Mouse (Mus musculus): ENCODE data around the gene Foxred2. TPM values are rescaled to one million over a fixed set of nuclear protein-coding genes. Genes with fewer than 3 reads are reported as not detected.

The Foxred2 gene
- total and polyA plus RNA-seq, 3 experiments, result 9.9 to 12.2 TPM; not detected in 1

GRCm38 (mm10) chr15:77935673-77936375, 20.7 kb downstream of the Foxred2 start:
- peaks cover 0 to 13% of the 10 kb centered on the region in 2 experiments; a peak in 2 of 4 replicates for H3K36me3 ChIP-seq (ENCODE audit: control insufficient read depth in 1 of 2, insufficient read depth in 2 of 2, low read length in 2 of 2)
- H3K79me2 ChIP-seq (ENCODE audit: control insufficient read depth, insufficient read depth, low read length, poor library complexity), result no peaks in the 10 kb centered on the region
- H3K9me3 ChIP-seq (replicated peaks; ENCODE audit: insufficient read depth, low read length), result no peaks in the 10 kb centered on the region
- no peak overlapping the region for H3K9ac ChIP-seq (ENCODE audit: control insufficient read depth, low read depth, low read length, poor library complexity, severe bottlenecking)
- no peak for TF ChIP-seq MEF2A (IDR thresholded peaks at IDR 0.05; ENCODE audit: extremely low read depth, insufficient replicate concordance, low read depth, low read length, poor library complexity, severe bottlenecking)
- no peaks in the 10 kb centered on the region for H3K27me3 ChIP-seq (ENCODE audit: control insufficient read depth in 1 of 2, insufficient read depth in 2 of 2, low read length in 2 of 2)
- no peak for DNase-seq (ENCODE audit: low read depth, low spot score)
- peaks cover 2 to 24% of the 10 kb centered on the region in 2 experiments for H3K4me1 ChIP-seq (ENCODE audit: control insufficient read depth in 1 of 2, insufficient read depth in 2 of 2, low read length in 2 of 2)
- no peak overlapping the region for H3K4me3 ChIP-seq (ENCODE audit: control insufficient read depth in 1 of 2, insufficient read depth in 1 of 2, low read depth in 2 of 2, low read length in 2 of 2)
- no peak overlapping the region for H3K27ac ChIP-seq (ENCODE audit: control insufficient read depth, low read depth, low read length)

- no peak for DNase-seq (ENCODE audit: low read depth, low spot score)
- Histone ChIP-seq H3K9me3 (replicated peaks; ENCODE audit: insufficient read depth, low read length) (no peaks in the 10 kb centered on the region), H3K36me3 (ENCODE audit: control insufficient read depth in 1 of 2, insufficient read depth in 2 of 2, low read length in 2 of 2) (peaks cover 0 to 16% of the 10 kb centered on the region in 2 experiments; a peak in 2 of 4 replicates), H3K4me1 (ENCODE audit: control insufficient read depth in 1 of 2, insufficient read depth in 2 of 2, low read length in 2 of 2) (peaks cover 2 to 28% of the 10 kb centered on the region in 2 experiments), H3K4me3 (ENCODE audit: control insufficient read depth in 1 of 2, insufficient read depth in 1 of 2, low read depth in 2 of 2, low read length in 2 of 2) (no peak overlapping the region), H3K27ac (ENCODE audit: control insufficient read depth, low read depth, low read length) (no peak overlapping the region), H3K9ac (ENCODE audit: control insufficient read depth, low read depth, low read length, poor library complexity, severe bottlenecking) (no peak overlapping the region), H3K79me2 (ENCODE audit: control insufficient read depth, insufficient read depth, low read length, poor library complexity) (0 out of 2 replicates have a peak, but pooled peaks cover 1% of the 10 kb centered on the region), H3K27me3 (ENCODE audit: control insufficient read depth in 1 of 2, insufficient read depth in 2 of 2, low read length in 2 of 2) (no peaks in the 10 kb centered on the region)
- no peak for TF ChIP-seq E2F4 (IDR thresholded peaks at IDR 0.05; ENCODE audit: borderline replicate concordance, low read depth, low read length)
- no peak for TF ChIP-seq TAL1 (IDR thresholded peaks at IDR 0.05; ENCODE audit: low read length)
- TF ChIP-seq MAX (IDR thresholded peaks at IDR 0.05; ENCODE audit: low read length), result no peak
- TF ChIP-seq ZNF384 (IDR thresholded peaks at IDR 0.05; ENCODE audit: low read depth, low read length), result no peak
- TF ChIP-seq MXI1 (IDR thresholded peaks at IDR 0.05; ENCODE audit: low read depth, low read length), result no peak
- no peak for TF ChIP-seq POLR2A (IDR thresholded peaks at IDR 0.05; ENCODE audit: control insufficient read depth in 1 of 2, insufficient read depth in 1 of 2, low read depth in 1 of 2, low read length in 2 of 2, poor library complexity in 1 of 2)
- TF ChIP-seq NRF1 (IDR thresholded peaks at IDR 0.05; ENCODE audit: insufficient read depth, low read depth, low read length, poor library complexity, severe bottlenecking), result no peak
- TF ChIP-seq MAZ (IDR thresholded peaks at IDR 0.05; ENCODE audit: low read depth, low read length), result no peak
- TF ChIP-seq TCF12 (IDR thresholded peaks at IDR 0.05; ENCODE audit: low read depth, low read length), result no peak
- no peak for TF ChIP-seq JUND (IDR thresholded peaks at IDR 0.05; ENCODE audit: low read depth, low read length)
- no peak for TF ChIP-seq GABPA (IDR thresholded peaks at IDR 0.05; ENCODE audit: low read depth, low read length)
- TF ChIP-seq POLR2AphosphoS5 (IDR thresholded peaks at IDR 0.05; ENCODE audit: borderline replicate concordance, low read depth, low read length), result no peak
- TF ChIP-seq GATA1 (IDR thresholded peaks at IDR 0.05; ENCODE audit: low read depth, low read length), result no peak
- no peak for TF ChIP-seq RCOR1 (IDR thresholded peaks at IDR 0.05; ENCODE audit: low read depth, low read length)
- TF ChIP-seq EP300 (IDR thresholded peaks at IDR 0.05; ENCODE audit: low read depth in 1 of 2, low read length in 2 of 2), result no peak
- TF ChIP-seq USF1 (IDR thresholded peaks at IDR 0.05; ENCODE audit: low read depth, low read length), result no peak
- TF ChIP-seq MEF2A (IDR thresholded peaks at IDR 0.05; ENCODE audit: extremely low read depth, insufficient replicate concordance, low read depth, low read length, poor library complexity, severe bottlenecking), result no peak
- TF ChIP-seq CTCF (IDR thresholded peaks at IDR 0.05 in 2 of 3, conservative IDR thresholded peaks at IDR 0.05 in 1 of 3; ENCODE audit: control insufficient read depth in 1 of 3, insufficient read depth in 1 of 3, low read depth in 2 of 3, low read length in 3 of 3, poor library complexity in 1 of 3, severe bottlenecking in 1 of 3), result no peak
- no peak for TF ChIP-seq MYC (IDR thresholded peaks at IDR 0.05; ENCODE audit: low read depth, low read length)
These were observed 21.6 kb downstream of the Foxred2 start for GRCm38 (mm10) chr15:77934968-77935367.
